Mouse (Mus musculus) neutrophil, adult 5-6 weeks (primary cell): ENCODE data around the gene Cdc6. TPM values are rescaled to one million over a fixed set of nuclear protein-coding genes. Genes with fewer than 3 reads are reported as not detected.
"Not testable (repeated sequence)": the region's sequence is repeated elsewhere in the genome, so short reads cannot be mapped to it uniquely, and the experiment has no call there.

Experiments used
- ATAC-seq: fragments of 151-379, 151-347 bp; 2 replicates; pipeline ENCODE4 v1.8.0; 2017; ENCODE audit warnings: mild to moderate bottlenecking, moderate TSS enrichment; ENCODE audit not compliant: insufficient number of reproducible peaks, poor library complexity, low FRiP score, severe bottlenecking; ENCODE audit errors: extremely low read depth
- total RNA-seq: library from RNA; stranded (forward); fragments of 200-1000 nt; gene quantifications from 2 replicates; pipeline ENCODE4 v1.2.3, GENCODE M21; 2017

The Cdc6 gene
- total RNA-seq, 1 experiment from 2014 or later, result 2.2 TPM

DNA sequence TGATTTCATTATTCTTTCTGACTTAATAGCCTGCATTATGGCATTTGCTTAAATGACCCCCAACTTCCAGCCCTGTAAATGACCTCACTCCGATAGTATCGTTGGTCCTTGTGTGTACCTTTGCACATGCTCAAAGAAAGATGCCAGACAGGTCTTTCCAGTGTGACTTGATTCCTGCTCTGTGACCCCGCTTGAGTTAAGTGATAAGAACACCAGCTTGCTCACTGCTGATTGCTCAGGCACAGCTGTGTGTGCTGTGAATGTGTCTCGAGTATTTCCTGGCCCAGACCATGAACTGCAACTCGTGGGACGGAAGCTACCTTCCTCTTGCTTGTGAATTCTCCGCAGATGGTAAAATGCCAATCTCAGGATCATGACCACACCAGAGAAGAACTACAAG is 2.6 kb upstream of the Cdc6 start:
- ATAC-seq, result no peak

DNA sequence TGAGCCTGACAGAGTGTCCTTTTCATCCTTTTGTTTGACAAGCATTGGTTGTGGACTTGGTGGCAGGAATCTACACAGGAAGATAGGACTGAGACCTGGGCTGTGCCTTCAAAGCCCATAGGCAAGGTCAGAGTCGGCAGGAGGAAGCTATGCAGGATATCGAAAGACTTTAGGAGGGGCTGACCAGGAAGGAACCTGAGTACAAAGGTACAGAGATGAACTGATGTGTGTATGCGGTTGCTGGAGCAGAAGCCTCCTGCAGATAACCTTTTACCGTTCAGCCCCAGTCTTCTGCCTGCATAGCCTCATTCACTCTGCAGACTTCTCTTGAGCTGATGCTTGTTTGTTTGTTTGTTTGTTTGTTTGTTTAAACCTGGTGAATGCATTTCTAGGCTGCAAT is 2.0 kb upstream of the Cdc6 start:
- no peak for ATAC-seq

DNA sequence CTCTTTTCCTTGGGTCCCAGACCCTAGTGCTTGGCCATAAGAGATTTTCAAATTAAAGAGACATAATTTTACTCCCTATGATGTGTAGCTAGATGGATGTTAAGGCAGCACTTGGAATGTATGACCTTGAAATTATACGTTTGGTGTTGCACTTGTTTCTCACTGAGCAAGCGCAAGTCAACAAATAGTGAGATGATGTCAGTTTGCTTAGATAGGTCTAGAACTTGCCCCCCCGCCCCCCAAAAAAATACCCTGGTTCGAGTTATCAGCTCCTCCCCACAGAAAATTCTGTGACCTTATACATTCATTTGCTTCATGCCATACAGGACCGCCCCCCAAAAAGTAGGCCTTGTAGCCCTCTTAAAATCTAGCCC is 551 bp upstream of the Cdc6 start:
- ATAC-seq, result no peak

- ATAC-seq, result peak; percentile 17; the same call in 1 of the 2 replicates
These were observed 2.1 kb downstream of the Cdc6 start for GRCm38 (mm10) chr11:98909654-98910053.

- no peak for ATAC-seq
These were observed 2.8 kb downstream of the Cdc6 start for GRCm38 (mm10) chr11:98910415-98910814.

- ATAC-seq, result no peak
These were observed 3.9 kb downstream of the Cdc6 start for GRCm38 (mm10) chr11:98911498-98911897.

DNA sequence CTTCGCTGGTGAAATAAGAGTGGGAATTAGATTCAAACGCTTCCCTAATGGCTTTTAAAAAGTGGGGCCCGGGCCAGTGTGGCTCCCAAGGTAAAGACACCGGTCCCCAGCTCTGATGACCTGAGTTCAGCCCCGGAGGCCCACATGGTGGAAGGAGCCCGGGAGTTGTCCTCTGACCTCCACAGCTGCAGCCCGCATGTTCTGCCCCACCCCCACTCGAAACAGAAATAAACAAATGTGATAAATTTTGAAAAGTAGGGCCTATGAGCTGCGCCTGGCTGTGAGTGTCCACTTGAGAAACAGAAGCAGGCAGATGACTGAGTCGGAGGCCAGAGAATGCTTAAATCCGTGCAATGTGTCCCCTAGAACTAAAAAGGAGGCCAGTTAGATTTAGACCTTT is 6.6 kb downstream of the Cdc6 start:
- ATAC-seq, result no peak

DNA sequence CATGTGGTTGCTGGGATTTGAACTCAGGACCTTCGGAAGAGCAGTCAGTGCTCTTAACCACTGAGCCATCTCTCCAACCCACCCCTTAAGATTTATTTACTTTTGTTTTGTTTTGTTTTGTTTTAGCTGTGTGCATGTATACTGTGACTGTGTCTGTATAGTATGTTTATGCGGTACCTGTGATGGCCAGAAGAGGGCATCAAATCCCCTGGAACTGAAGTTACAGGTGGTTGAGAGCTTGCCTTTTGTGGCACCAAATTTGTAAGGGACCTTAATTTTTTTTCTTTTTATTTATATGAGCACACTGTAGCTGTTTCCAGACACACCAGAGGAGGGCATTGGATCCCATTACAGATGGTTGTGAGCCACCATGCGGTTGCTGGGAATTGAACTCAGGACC is 8.8 kb downstream of the Cdc6 start:
- ATAC-seq, result not testable (repeated sequence)

DNA sequence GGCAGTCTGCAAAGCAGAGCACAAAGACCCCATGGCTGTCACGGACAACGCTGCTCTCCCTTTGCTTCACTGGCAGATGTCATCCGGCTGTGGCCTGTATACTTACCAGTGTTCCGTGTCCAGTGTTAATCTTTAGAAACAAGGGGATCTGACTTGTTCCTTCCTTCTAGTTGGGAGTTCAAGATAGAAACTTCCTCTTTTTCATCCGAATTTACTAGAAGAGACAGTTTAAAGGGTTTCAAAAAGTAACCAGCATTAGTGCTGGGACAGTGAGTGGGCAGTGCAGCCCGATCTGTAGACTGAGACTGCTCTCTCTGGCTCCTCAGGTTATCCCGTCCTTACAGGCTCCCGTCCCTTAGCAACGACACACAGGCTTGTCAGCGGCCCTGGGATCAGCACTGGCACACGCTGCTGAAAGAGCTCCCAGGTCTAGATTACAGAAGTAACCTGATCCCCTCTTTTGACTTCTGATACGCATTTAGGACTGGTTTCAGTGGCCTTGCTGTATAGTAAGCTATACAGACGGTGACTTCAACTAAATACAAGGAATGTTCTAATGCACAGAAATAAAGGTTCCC is 9.9 kb downstream of the Cdc6 start:
- no peak for ATAC-seq

DNA sequence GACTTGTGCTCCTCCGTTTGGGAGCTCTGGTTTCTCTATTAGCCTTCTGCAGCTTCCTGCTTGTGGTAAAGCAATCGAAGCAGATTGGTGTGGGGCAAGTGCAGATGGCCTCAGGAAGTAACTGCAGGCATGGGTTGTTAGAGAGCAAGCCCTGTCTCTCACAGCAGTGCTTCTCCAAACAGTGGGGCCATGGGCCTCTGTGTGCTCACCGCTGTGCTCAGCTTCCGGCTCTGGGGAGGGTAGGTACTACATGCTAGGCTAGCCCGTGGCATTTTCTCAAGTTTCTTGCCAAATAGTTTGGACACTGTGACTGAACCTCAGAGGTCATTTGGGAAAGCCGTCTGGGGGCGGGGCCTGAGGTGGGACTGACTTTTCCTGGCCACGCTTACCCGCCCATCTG is 10.6 kb downstream of the Cdc6 start:
- peak; percentile 79 for ATAC-seq

- ATAC-seq, result no peak
These were observed 11.4 kb downstream of the Cdc6 start for GRCm38 (mm10) chr11:98919009-98919408.

- ATAC-seq, result not testable (repeated sequence)
These were observed 14.2 kb downstream of the Cdc6 start for GRCm38 (mm10) chr11:98921813-98922212.

- peak; percentile 51; the same call in 1 of the 2 replicates for ATAC-seq
These were observed 14.7 kb downstream of the Cdc6 start for GRCm38 (mm10) chr11:98922307-98922706.

- not testable (repeated sequence) for ATAC-seq
These were observed 15.5 kb downstream of the Cdc6 start for GRCm38 (mm10) chr11:98922851-98923711.

- ATAC-seq, result peak; percentile 36; the same call in 1 of the 2 replicates
These were observed 17.1 kb downstream of the Cdc6 start for GRCm38 (mm10) chr11:98924633-98925175.

- ATAC-seq, result no peak
These were observed 17.7 kb downstream of the Cdc6 start for GRCm38 (mm10) chr11:98925265-98925721.

DNA sequence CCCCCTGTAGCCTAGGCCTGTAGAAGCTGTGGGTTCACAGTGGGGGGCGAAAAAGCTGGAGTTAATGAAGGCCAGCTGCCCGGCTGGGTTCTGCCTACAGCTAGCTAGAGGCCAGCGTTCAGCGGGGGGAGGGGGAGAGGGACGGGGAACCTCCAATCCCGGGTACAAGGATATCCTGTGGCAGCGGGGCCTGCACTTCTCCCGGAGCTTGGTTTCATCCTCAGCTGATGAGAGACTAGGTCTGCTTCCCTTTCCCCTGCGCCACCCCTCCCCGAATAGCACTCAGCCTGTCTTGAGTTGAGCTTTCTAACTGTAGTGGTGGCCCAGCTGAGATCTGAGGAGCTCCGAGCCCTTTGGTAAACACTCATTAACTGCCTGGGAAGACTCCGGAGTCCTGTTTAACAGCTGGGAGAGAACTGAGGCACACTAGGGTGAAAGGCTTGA is 18.3 kb downstream of the Cdc6 start:
- ATAC-seq, result no peak

DNA sequence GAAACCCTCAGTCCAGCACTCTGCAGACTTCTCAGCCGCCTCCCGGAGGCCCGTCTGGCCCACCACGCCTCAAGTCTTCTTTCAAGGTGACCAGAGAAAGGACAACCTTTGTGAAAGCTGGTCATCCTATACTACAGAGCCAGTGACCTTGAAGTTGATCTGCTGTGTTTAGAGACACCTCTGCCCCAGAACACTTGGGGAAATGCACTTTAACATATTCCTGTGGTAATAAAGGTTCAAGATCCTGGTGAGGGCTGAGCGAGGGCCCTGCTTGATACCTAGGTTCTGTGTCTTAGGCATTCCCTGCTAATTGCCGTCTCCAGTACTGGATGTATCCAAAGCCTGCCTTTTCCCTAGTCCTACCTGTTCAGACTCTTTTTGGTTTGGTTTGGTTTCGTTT is 19.0 kb downstream of the Cdc6 start:
- ATAC-seq, result no peak

DNA sequence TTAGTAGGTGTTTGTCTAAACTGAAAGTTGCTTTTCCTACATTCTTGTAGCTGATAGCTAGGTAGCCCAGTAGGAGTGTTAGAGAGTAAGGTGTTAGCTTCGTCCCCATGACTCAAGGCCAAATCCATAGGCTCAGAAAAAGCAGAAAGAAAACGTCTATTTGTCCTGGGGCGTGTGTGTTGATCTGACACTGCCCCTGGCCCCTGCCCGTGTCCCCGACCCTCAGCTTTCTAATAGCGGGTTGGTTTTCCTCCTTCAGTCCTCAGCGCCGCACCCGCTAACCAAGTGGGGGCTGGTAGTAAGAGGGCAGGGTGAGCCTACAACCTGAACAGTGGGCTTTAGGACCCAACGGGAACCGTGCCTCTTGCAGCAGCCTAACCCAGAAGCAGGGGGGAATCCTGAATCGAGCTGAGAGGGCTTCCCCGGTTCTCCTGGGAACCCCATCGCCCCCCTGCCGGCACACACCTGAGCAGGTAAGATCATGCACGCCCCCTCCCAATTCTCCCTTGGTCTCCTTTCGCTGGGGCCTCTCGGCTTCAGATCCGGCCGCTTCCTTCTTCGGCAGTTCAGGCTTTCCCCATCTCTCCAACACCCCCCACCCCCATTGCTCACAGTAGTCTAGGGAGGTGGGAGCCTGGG is 20.0 kb downstream of the Cdc6 start, which contains the start of gene Rara:
TSS of gene Rara (plus strand) at position 381 of the 639 bp plus-strand sequence.
- ATAC-seq, result no peak; the same call in 1 of the 2 replicates
